In the genomic region with DNA sequence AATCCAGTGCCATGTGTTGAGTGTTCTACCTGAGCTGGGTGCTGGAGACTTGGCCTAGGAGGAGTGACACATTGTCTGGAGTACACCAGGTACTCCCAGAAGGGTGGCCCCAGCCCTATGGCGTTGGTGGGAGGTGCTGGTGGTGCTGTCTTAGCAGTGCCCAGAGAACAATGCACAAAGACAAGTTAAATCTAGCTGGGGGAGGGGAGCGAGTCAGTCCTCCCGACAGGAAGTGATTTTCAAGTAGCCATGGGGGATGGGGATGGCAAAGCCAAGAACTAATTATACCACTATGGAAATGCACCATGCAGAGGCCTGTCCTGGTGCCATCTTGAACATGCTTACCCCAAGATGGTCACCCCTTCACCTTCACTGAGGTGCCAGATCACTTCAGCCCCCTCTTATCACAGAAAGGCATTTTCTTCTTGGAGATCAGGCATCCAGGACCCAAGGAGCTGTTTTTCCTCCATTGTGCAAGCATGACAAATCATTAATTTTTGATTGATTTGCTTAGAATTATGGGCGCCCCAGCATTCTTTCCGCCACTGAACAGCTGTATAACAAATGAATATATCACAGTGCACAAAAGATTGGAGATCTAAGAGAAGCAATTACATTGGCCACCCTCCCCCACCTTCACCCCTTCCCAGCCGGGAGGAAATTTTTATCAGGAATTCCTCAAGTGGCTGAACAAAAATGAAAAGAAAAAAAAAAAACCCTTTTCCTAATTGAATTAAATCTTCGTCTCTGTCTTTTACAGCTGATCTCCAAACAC, we compare ENCODE assay signal across 10 mouse cellular contexts.
DNase-seq lines count a peak whose midpoint lies in the region; ATAC-seq and TF ChIP-seq lines count a peak whose summit lies in the region.
"Had no signal": no experiment of that assay in that cellular context is flagged by ENCODE, and none has a peak within 500 bp of the region (broad histone marks: within the 10 kb centered on the region; RNA-seq: fewer than 3 reads in every experiment).

No protein-coding gene starts in this region.

- 28% methylated on average over 7 of the region's 7 CpGs for WGBS in lung, postnatal 0 days
- 38% methylated on average over 7 of the region's 7 CpGs for WGBS in forebrain, embryonic 15.5 days
- 33% methylated on average over 7 of the region's 7 CpGs for WGBS in limb, embryonic 14.5 days
- WGBS in stomach, postnatal 0 days = 39% methylated on average over 7 of the region's 7 CpGs

- H3K4me2 ChIP-seq in lung, postnatal 0 days (replicated peaks; ENCODE audit: low read depth, low read length) = no peak overlapping the region
- no peak overlapping the region for H3K4me2 ChIP-seq in forebrain, embryonic 15.5 days (replicated peaks)
- no peak overlapping the region for H3K4me2 ChIP-seq in limb, embryonic 14.5 days (replicated peaks; ENCODE audit: low read depth, low read length, severe bottlenecking)
- no peak overlapping the region for H3K4me2 ChIP-seq in stomach, postnatal 0 days (replicated peaks; ENCODE audit: low read depth)

- peak; percentile 31; the same call in 1 of the 2 replicates for ATAC-seq in lung, postnatal 0 days
- ATAC-seq in forebrain, embryonic 15.5 days (replicated peaks) = peak; percentile 55
- peak; percentile 17; the same call in 1 of the 2 replicates for ATAC-seq in limb, embryonic 14.5 days (ENCODE audit: low FRiP score, low read depth)
- ATAC-seq in stomach, postnatal 0 days (ENCODE audit: low FRiP score, low TSS enrichment) = peak; percentile 58
- ATAC-seq: Patski had no signal

- TF ChIP-seq CTCF in lung, postnatal 0 days (IDR thresholded peaks at IDR 0.05) = no peak
- TF ChIP-seq CTCF in stomach, postnatal 0 days (IDR thresholded peaks at IDR 0.05; ENCODE audit: low read depth) = no peak

- no peak overlapping the region for H3K27ac ChIP-seq in lung, postnatal 0 days (ENCODE audit: low read length)
- no peak overlapping the region for H3K27ac ChIP-seq in forebrain, embryonic 15.5 days (replicated peaks)
- peak overlapping the region; percentile 76 for H3K27ac ChIP-seq in limb, embryonic 14.5 days (replicated peaks; ENCODE audit: low read depth, low read length)
- no peak overlapping the region for H3K27ac ChIP-seq in stomach, postnatal 0 days (replicated peaks)

- no peak for DNase-seq in lung, postnatal 0 days (ENCODE audit: low spot score)
- DNase-seq in lung, postnatal 4 days = no peak
- DNase-seq in limb, embryonic 14.5 days (ENCODE audit: low spot score) = peak; percentile 53
- DNase-seq in stomach, postnatal 0 days (ENCODE audit: low spot score) = peak; percentile 34
- DNase-seq in spleen, adult 18-20 months = no peak
- no peak for DNase-seq in right cerebral cortex, adult 18-20 months
- DNase-seq in adrenal gland, postnatal 36 days = no peak

- no peak for TF ChIP-seq POLR2A in limb, embryonic 14.5 days (IDR thresholded peaks at IDR 0.05; ENCODE audit: borderline replicate concordance, extremely low read depth, insufficient read depth, insufficient read length)

- H3K9ac ChIP-seq in lung, postnatal 0 days (replicated peaks; ENCODE audit: low read depth) = no peak overlapping the region
- H3K9ac ChIP-seq in forebrain, embryonic 15.5 days (replicated peaks) = no peak overlapping the region
- no peak overlapping the region for H3K9ac ChIP-seq in limb, embryonic 14.5 days (ENCODE audit: low read depth, low read length, severe bottlenecking)
- no peak overlapping the region for H3K9ac ChIP-seq in stomach, postnatal 0 days (ENCODE audit: low read length)

- H3K4me3 ChIP-seq in lung, postnatal 0 days (ENCODE audit: low read depth, low read length) = no peak overlapping the region
- no peak overlapping the region for H3K4me3 ChIP-seq in forebrain, embryonic 15.5 days
- H3K4me3 ChIP-seq in limb, embryonic 14.5 days (replicated peaks; ENCODE audit: low read length) = no peak overlapping the region
- no peak overlapping the region for H3K4me3 ChIP-seq in stomach, postnatal 0 days (ENCODE audit: low read depth, low read length)
- H3K4me3 ChIP-seq: myocyte had no signal

- H3K27me3 ChIP-seq in lung, postnatal 0 days (replicated peaks; ENCODE audit: insufficient read depth, low read length) = no peaks in the 10 kb centered on the region
- no peaks in the 10 kb centered on the region for H3K27me3 ChIP-seq in forebrain, embryonic 15.5 days
- H3K27me3 ChIP-seq in limb, embryonic 14.5 days (ENCODE audit: control insufficient read depth, insufficient read depth, low read length) = no peaks in the 10 kb centered on the region
- H3K27me3 ChIP-seq in stomach, postnatal 0 days (ENCODE audit: control insufficient read depth, insufficient read depth, low read length) = no peaks in the 10 kb centered on the region
- H3K27me3 ChIP-seq: Patski had no signal

- no peaks in the 10 kb centered on the region for H3K9me3 ChIP-seq in lung, postnatal 0 days (ENCODE audit: low read length)
- no peaks in the 10 kb centered on the region for H3K9me3 ChIP-seq in forebrain, embryonic 15.5 days
- H3K9me3 ChIP-seq in limb, embryonic 14.5 days (ENCODE audit: control insufficient read depth, low read length) = no peaks in the 10 kb centered on the region
- no peaks in the 10 kb centered on the region for H3K9me3 ChIP-seq in stomach, postnatal 0 days (ENCODE audit: control insufficient read depth, low read length)

- peaks cover 6% of the 10 kb centered on the region; the same call in 1 of the 2 replicates for H3K4me1 ChIP-seq in lung, postnatal 0 days (ENCODE audit: insufficient read depth, low read depth, low read length)
- peaks cover 12% of the 10 kb centered on the region for H3K4me1 ChIP-seq in forebrain, embryonic 15.5 days
- peaks cover 83% of the 10 kb centered on the region for H3K4me1 ChIP-seq in limb, embryonic 14.5 days (ENCODE audit: control insufficient read depth, insufficient read depth, low read length)
- peaks cover 6% of the 10 kb centered on the region for H3K4me1 ChIP-seq in stomach, postnatal 0 days (replicated peaks; ENCODE audit: control insufficient read depth, insufficient read depth)

- no peak for TF ChIP-seq EP300 in lung, postnatal 0 days (IDR thresholded peaks at IDR 0.05)
- no peak for TF ChIP-seq EP300 in stomach, postnatal 0 days (optimal IDR thresholded peaks at IDR 0.05)

- no peaks in the 10 kb centered on the region for H3K36me3 ChIP-seq in lung, postnatal 0 days (ENCODE audit: insufficient read depth, low read length)
- no peaks in the 10 kb centered on the region for H3K36me3 ChIP-seq in forebrain, embryonic 15.5 days
- H3K36me3 ChIP-seq in limb, embryonic 14.5 days (ENCODE audit: control insufficient read depth, insufficient read depth, low read length) = no peaks in the 10 kb centered on the region
- H3K36me3 ChIP-seq in stomach, postnatal 0 days (ENCODE audit: control insufficient read depth, insufficient read depth, low read length) = no peaks in the 10 kb centered on the region

Comparison
In these comparisons a context has a peak if more than half of its experiments do, and no peak if none do; other contexts are left out.
1. DNase-seq: peak in limb, embryonic 14.5 days (single experiment) and stomach, postnatal 0 days (single experiment); none in lung, postnatal 0 days (single experiment), lung, postnatal 4 days (0 of 2), spleen, adult 18-20 months (0 of 2), right cerebral cortex, adult 18-20 months (single experiment) and adrenal gland, postnatal 36 days (0 of 2).
2. Peak in every context shown above with its lines, with median percentiles within 50 percentile points of each other: ATAC-seq.